Mouse (Mus musculus) limb, embryonic 11.5 days (tissue): ENCODE data around the gene 1190005I06Rik. TPM values are rescaled to one million over a fixed set of nuclear protein-coding genes. Genes with fewer than 3 reads are reported as not detected.

ENCODE experiments used
- ATAC-seq: fragments of 200-750 bp; cut with Nextera tagmentation; 2 replicates; pipeline ENCODE4 v1.8.0; 2017; ENCODE audit warnings: low read depth; ENCODE audit not compliant: insufficient number of reproducible peaks, low FRiP score, low TSS enrichment
- DNase-seq: peaks from one replicate; pipeline ENCODE4 v3.0.0-alpha.2; 2015; ENCODE audit warnings: low spot score
- H3K27ac ChIP-seq: fragments of 300-500 bp; sonication (generic); replicated peaks from 2 replicates; pipeline ENCODE4 v1.5.1; 2014; ENCODE audit warnings: low read depth, mild to moderate bottlenecking, low read length
- H3K27me3 ChIP-seq: fragments of 300-500 bp; sonication (generic); 2 replicates; pipeline ENCODE4 v1.6.1; 2014; ENCODE audit warnings: mild to moderate bottlenecking, low read length, mixed read lengths; ENCODE audit not compliant: control insufficient read depth, insufficient read depth
- H3K36me3 ChIP-seq: fragments of 300-500 bp; sonication (generic); 2 replicates; pipeline ENCODE4 v1.6.1; 2014; ENCODE audit warnings: mild to moderate bottlenecking, low read length, moderate library complexity, mixed read lengths; ENCODE audit not compliant: control insufficient read depth, insufficient read depth
- H3K4me1 ChIP-seq: fragments of 300-500 bp; sonication (generic); 2 replicates; pipeline ENCODE4 v1.6.1; 2014; ENCODE audit warnings: low read length, mixed read lengths; ENCODE audit not compliant: control insufficient read depth, insufficient read depth
- H3K4me2 ChIP-seq: fragments of 300-500 bp; sonication (generic); 2 replicates; pipeline ENCODE4 v1.6.1; 2014; ENCODE audit warnings: low read depth, mild to moderate bottlenecking, moderate library complexity; ENCODE audit not compliant: severe bottlenecking
- H3K4me3 ChIP-seq: fragments of 300-500 bp; sonication (generic); 2 replicates; pipeline ENCODE4 v1.5.1; 2014; ENCODE audit warnings: low read depth, low read length
- H3K9ac ChIP-seq: fragments of 300-500 bp; sonication (generic); 2 replicates; pipeline ENCODE4 v1.6.1; 2014; ENCODE audit warnings: mild to moderate bottlenecking, low read length
- H3K9me3 ChIP-seq: fragments of 300-500 bp; sonication (generic); 2 replicates; pipeline ENCODE4 v1.6.1; 2016; ENCODE audit warnings: low read length; ENCODE audit not compliant: control insufficient read depth
- WGBS: fragments of 180-500 bp; shearing (Covaris S2); extraction: QIAGEN DNeasy Blood & Tissue Kit; methylation state at CpG from one replicate; pipeline ENCODE4 v1.1.7; 2014; 5-methylcytosine and 5-hydroxymethylcytosine counted together
- polyA plus RNA-seq: library from polyadenylated mRNA; unstranded; fragments of >200 nt; fragmentation: Nextera tagmentation; extraction: Ambion mirVana; gene quantifications from 2 replicates; pipeline ENCODE4 v1.2.1, GENCODE M21; 2014

Gene 1190005I06Rik
- polyA plus RNA-seq = 4.7 and 6.2 TPM in 2 replicates

- ATAC-seq = no peak
- no peak within 1 kb of the TSS for H3K4me3 ChIP-seq
- 55% methylated on average over 7 of the region's 7 CpGs for WGBS
- H3K9ac ChIP-seq = no peak within 1 kb of the TSS
- no peak within 1 kb of the TSS for H3K27ac ChIP-seq
- no peak for DNase-seq
- no peaks in the 10 kb centered on the region for H3K36me3 ChIP-seq
- no peaks in the 10 kb centered on the region for H3K27me3 ChIP-seq
- H3K9me3 ChIP-seq = no peaks in the 10 kb centered on the region
- H3K4me2 ChIP-seq = no peak within 1 kb of the TSS
- H3K4me1 ChIP-seq = no peaks in the 10 kb centered on the region
These were observed at the start of gene 1190005I06Rik for GRCm38 (mm10) chr8:120647532-120647931. TSS of gene 1190005I06Rik (minus strand) at chr8:120647632.

GRCm38 (mm10) chr8:120696401-120697153, 49.1 kb upstream of the 1190005I06Rik start:
- H3K36me3 ChIP-seq = no peaks in the 10 kb centered on the region
- no peak for DNase-seq

DNA sequence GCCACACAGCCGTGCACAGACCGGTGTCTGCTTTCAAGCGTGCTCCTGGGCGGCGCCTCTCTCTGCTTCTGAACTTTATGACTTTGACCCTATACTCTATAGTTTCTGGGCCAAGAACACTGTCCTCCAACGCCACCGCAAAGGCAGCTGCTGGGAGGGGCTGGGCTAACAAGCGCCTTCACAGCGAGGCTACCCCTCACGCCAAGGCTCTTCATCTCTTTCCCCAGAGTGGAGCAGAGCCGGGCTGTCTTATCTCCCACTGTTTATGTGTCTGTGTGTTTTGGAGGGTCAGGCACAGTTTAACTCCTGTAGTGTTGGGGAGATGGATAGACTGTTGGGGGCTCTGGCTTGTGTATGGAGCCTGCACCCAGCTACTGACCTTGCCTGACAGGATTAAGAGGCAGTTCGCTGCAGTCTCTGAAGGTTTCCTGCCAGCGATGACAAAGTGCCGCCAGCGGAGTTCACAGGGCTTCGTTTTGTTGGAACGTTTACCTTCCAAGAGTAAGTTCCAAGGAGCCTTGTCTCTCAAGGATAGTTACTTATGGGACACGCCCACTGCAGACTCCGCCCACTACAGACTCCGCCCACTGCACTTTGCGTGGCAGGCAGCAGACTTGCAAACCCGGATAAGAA, 46.5 kb upstream of the 1190005I06Rik start:
- H3K4me1 ChIP-seq = peaks cover 4% of the 10 kb centered on the region; the same call in 1 of the 2 replicates
- DNase-seq (peak; percentile 49), ATAC-seq (no peak)
- H3K9me3 ChIP-seq = no peaks in the 10 kb centered on the region
- no peaks in the 10 kb centered on the region for H3K36me3 ChIP-seq
- WGBS = 23% methylated on average over 22 of the region's 22 CpGs
- H3K9ac ChIP-seq = 0 out of 2 replicates have a peak overlapping the region, but pooled peaks have one; percentile 19
- no peaks in the 10 kb centered on the region for H3K27me3 ChIP-seq
- no peak overlapping the region for H3K27ac ChIP-seq
- no peak overlapping the region for H3K4me2 ChIP-seq
- no peak overlapping the region for H3K4me3 ChIP-seq

More at GRCm38 (mm10) chr8:120696401-120697153, 49.1 kb upstream of the 1190005I06Rik start:
- Histone ChIP-seq H3K4me3 (no peak overlapping the region), H3K27ac (no peak overlapping the region), H3K4me2 (no peak overlapping the region), H3K27me3 (no peaks in the 10 kb centered on the region), H3K9me3 (no peaks in the 10 kb centered on the region), H3K9ac (no peak overlapping the region), H3K4me1 (peaks cover 4% of the 10 kb centered on the region; the same call in 1 of the 2 replicates)
- WGBS = 49% methylated on average over 13 of the region's 13 CpGs
- ATAC-seq = no peak

DNA sequence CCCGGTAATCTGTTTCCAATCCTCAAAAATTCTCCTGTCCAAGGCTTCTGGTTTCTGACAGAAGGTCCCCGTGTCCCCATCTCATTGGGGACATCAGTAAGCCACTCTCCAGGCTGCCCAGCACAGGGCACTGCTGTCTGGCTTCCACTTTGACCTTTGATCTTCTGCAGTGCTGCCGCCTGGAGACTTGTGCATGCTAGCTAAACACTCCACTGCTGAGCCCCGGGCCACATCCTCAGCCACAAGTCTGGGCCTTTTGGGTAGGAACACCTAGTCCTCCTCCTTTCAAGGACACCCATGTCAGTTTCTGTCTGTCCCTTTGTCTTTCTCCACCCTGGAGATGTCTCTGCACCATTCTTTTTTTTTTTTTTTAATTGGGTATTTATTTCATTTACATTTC, 45.5 kb upstream of the 1190005I06Rik start:
- no peak overlapping the region for H3K9ac ChIP-seq
- H3K27ac ChIP-seq = no peak overlapping the region
- H3K36me3 ChIP-seq = no peaks in the 10 kb centered on the region
- no peak overlapping the region for H3K4me3 ChIP-seq
- no peak overlapping the region for H3K4me2 ChIP-seq
- no peaks in the 10 kb centered on the region for H3K9me3 ChIP-seq
- no peak for ATAC-seq
- 42% methylated on average over 4 of the region's 4 CpGs for WGBS
- H3K4me1 ChIP-seq = peaks cover 4% of the 10 kb centered on the region; the same call in 1 of the 2 replicates
- no peaks in the 10 kb centered on the region for H3K27me3 ChIP-seq
- DNase-seq = no peak

GRCm38 (mm10) chr8:120688511-120688910, 41.1 kb upstream of the 1190005I06Rik start:
- H3K27me3 ChIP-seq = no peaks in the 10 kb centered on the region
- H3K9ac ChIP-seq = no peak overlapping the region
- H3K9me3 ChIP-seq = no peaks in the 10 kb centered on the region
- DNase-seq = no peak
- no peak for ATAC-seq
- 81% methylated on average over 7 of the region's 7 CpGs for WGBS
- H3K36me3 ChIP-seq = no peaks in the 10 kb centered on the region
- no peak overlapping the region for H3K4me3 ChIP-seq
- H3K27ac ChIP-seq = no peak overlapping the region
- no peak overlapping the region for H3K4me2 ChIP-seq
- H3K4me1 ChIP-seq = no peaks in the 10 kb centered on the region

DNA sequence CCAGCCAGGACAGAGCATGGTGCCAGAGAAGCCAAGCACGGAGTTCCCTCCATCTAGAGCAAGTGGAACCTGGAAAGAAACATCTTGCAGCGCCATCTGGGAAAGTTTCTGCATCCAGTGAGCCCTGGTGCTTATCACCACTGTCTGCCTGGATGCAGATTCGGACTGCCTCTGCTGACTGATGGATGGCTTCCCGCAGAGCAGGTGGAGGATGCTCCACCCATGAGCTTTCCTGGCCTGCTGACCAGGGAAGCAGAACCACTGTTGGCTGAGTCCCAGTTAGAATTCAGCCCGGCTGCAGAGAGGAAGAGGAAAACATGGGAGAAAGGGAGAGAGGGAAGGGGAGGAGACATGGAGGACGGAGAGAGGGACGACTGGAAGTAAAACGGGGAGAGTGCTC, 40.4 kb upstream of the 1190005I06Rik start:
- H3K27ac ChIP-seq = no peak overlapping the region
- ATAC-seq = no peak
- WGBS = 71% methylated on average over 8 of the region's 8 CpGs

GRCm38 (mm10) chr8:120686576-120686975, 39.1 kb upstream of the 1190005I06Rik start:
- no peak overlapping the region for H3K9ac ChIP-seq
- H3K9me3 ChIP-seq = no peaks in the 10 kb centered on the region
- H3K27me3 ChIP-seq = no peaks in the 10 kb centered on the region
- WGBS = 82% methylated on average over 5 of the region's 5 CpGs
- DNase-seq (no peak), ATAC-seq (no peak)
- H3K27ac ChIP-seq = no peak overlapping the region
- no peak overlapping the region for H3K4me2 ChIP-seq
- no peaks in the 10 kb centered on the region for H3K36me3 ChIP-seq
- no peaks in the 10 kb centered on the region for H3K4me1 ChIP-seq
- no peak overlapping the region for H3K4me3 ChIP-seq

More for the DNA sequence above, 40.4 kb upstream of the 1190005I06Rik start:
- no peak for DNase-seq
- Histone ChIP-seq H3K4me2 (no peak overlapping the region), H3K4me1 (no peaks in the 10 kb centered on the region), H3K9ac (no peak overlapping the region), H3K27me3 (no peaks in the 10 kb centered on the region), H3K4me3 (no peak overlapping the region), H3K36me3 (no peaks in the 10 kb centered on the region), H3K9me3 (no peaks in the 10 kb centered on the region)

GRCm38 (mm10) chr8:120686051-120686450, 38.6 kb upstream of the 1190005I06Rik start:
- Histone ChIP-seq H3K4me2 (no peak overlapping the region), H3K9me3 (no peaks in the 10 kb centered on the region), H3K4me1 (no peaks in the 10 kb centered on the region), H3K36me3 (no peaks in the 10 kb centered on the region), H3K27me3 (no peaks in the 10 kb centered on the region), H3K4me3 (no peak overlapping the region), H3K9ac (no peak overlapping the region), H3K27ac (no peak overlapping the region)
- WGBS = 79% methylated on average over 13 of the region's 13 CpGs
- ATAC-seq (no peak), DNase-seq (no peak)
